Mouse (Mus musculus): Measurements from ENCODE around the gene Lrrc8b. TPM values are rescaled to one million over a fixed set of nuclear protein-coding genes. Genes with fewer than 3 reads are reported as not detected.

Gene Lrrc8b
- total and polyA plus RNA-seq, 3 experiments: 7.4 to 14.0 TPM; not detected in 1

GRCm38 (mm10) chr5:105526107-105526645, 110.6 kb downstream of the Lrrc8b start:
- H3K9ac ChIP-seq (ENCODE audit: control insufficient read depth, low read depth, low read length, poor library complexity, severe bottlenecking): peak overlapping the region; percentile 62
- peak overlapping the region; percentile 96 for H3K27ac ChIP-seq (ENCODE audit: control insufficient read depth, low read depth, low read length)
- H3K9me3 ChIP-seq (replicated peaks; ENCODE audit: insufficient read depth, low read length): no peaks in the 10 kb centered on the region
- peak; percentile 81 for DNase-seq (ENCODE audit: low read depth, low spot score)
- peak overlapping the region; percentile 3 to 15; a peak in 2 of 4 replicates for H3K4me3 ChIP-seq (ENCODE audit: control insufficient read depth in 1 of 2, insufficient read depth in 1 of 2, low read depth in 2 of 2, low read length in 2 of 2)
- H3K79me2 ChIP-seq (ENCODE audit: control insufficient read depth, insufficient read depth, low read length, poor library complexity): peaks cover 43% of the 10 kb centered on the region
- H3K27me3 ChIP-seq (ENCODE audit: control insufficient read depth in 1 of 2, insufficient read depth in 2 of 2, low read length in 2 of 2): no peaks in the 10 kb centered on the region
- H3K36me3 ChIP-seq (ENCODE audit: control insufficient read depth in 1 of 2, insufficient read depth in 2 of 2, low read length in 2 of 2): peaks cover 13 to 65% of the 10 kb centered on the region in 2 experiments
- peaks cover 51 to 56% of the 10 kb centered on the region in 2 experiments for H3K4me1 ChIP-seq (ENCODE audit: control insufficient read depth in 1 of 2, insufficient read depth in 2 of 2, low read length in 2 of 2)
- TF ChIP-seq NRF1 (IDR thresholded peaks at IDR 0.05; ENCODE audit: insufficient read depth, low read depth, low read length, poor library complexity, severe bottlenecking) (no peak), MEF2A (IDR thresholded peaks at IDR 0.05; ENCODE audit: extremely low read depth, insufficient replicate concordance, low read depth, low read length, poor library complexity, severe bottlenecking) (no peak), ZC3H11A (IDR thresholded peaks at IDR 0.05; ENCODE audit: low read depth, low read length) (no peak), MAZ (IDR thresholded peaks at IDR 0.05; ENCODE audit: low read depth, low read length) (peak; percentile 70; the same call in 1 of the 2 replicates), USF2 (IDR thresholded peaks at IDR 0.05; ENCODE audit: borderline replicate concordance in 1 of 2, insufficient read depth in 1 of 2, low read depth in 1 of 2, low read length in 2 of 2) (no peak), USF1 (IDR thresholded peaks at IDR 0.05; ENCODE audit: low read depth, low read length) (0 out of 2 replicates have a peak, but pooled peaks have one; percentile 13), CHD2 (IDR thresholded peaks at IDR 0.05; ENCODE audit: low read length) (no peak), CHD1 (IDR thresholded peaks at IDR 0.05; ENCODE audit: low read depth, low read length) (no peak), MYC (IDR thresholded peaks at IDR 0.05; ENCODE audit: low read depth, low read length) (peak; percentile 42; the same call in 1 of the 2 replicates), MXI1 (IDR thresholded peaks at IDR 0.05; ENCODE audit: low read depth, low read length) (peak; percentile 77), RCOR1 (IDR thresholded peaks at IDR 0.05; ENCODE audit: low read depth, low read length) (peak; percentile 61; the same call in 1 of the 2 replicates), SMC3 (IDR thresholded peaks at IDR 0.05; ENCODE audit: low read depth, low read length) (no peak), MYB (IDR thresholded peaks at IDR 0.05; ENCODE audit: low read depth, low read length) (peak; percentile 75), ELF1 (IDR thresholded peaks at IDR 0.05; ENCODE audit: low read depth, low read length) (peak; percentile 27; the same call in 1 of the 2 replicates), TAL1 (IDR thresholded peaks at IDR 0.05; ENCODE audit: low read length) (peak; percentile 31; the same call in 1 of the 2 replicates), TBP (IDR thresholded peaks at IDR 0.05; ENCODE audit: low read depth, low read length) (no peak), JUND (IDR thresholded peaks at IDR 0.05; ENCODE audit: low read depth, low read length) (no peak), BHLHE40 (IDR thresholded peaks at IDR 0.05; ENCODE audit: borderline replicate concordance, low read depth, low read length) (peak; percentile 40; the same call in 1 of the 2 replicates), MAFK (IDR thresholded peaks at IDR 0.05; ENCODE audit: borderline replicate concordance, low read depth, low read length) (no peak), E2F4 (IDR thresholded peaks at IDR 0.05; ENCODE audit: borderline replicate concordance, low read depth, low read length) (no peak), SIN3A (IDR thresholded peaks at IDR 0.05; ENCODE audit: low read length) (peak; percentile 60; the same call in 1 of the 2 replicates), ZNF384 (IDR thresholded peaks at IDR 0.05; ENCODE audit: low read depth, low read length) (peak; percentile 93), POLR2AphosphoS2 (IDR thresholded peaks at IDR 0.05; ENCODE audit: low read length) (0 out of 2 replicates have a peak, but pooled peaks have one; percentile 3), RAD21 (IDR thresholded peaks at IDR 0.05; ENCODE audit: low read depth, low read length) (no peak), EP300 (IDR thresholded peaks at IDR 0.05; ENCODE audit: low read depth in 1 of 2, low read length in 2 of 2) (peak; percentile 54 to 88; a peak in 2 of 4 replicates), ZMIZ1 (IDR thresholded peaks at IDR 0.05; ENCODE audit: low read depth, low read length) (no peak), GABPA (IDR thresholded peaks at IDR 0.05; ENCODE audit: low read depth, low read length) (no peak), UBTF (IDR thresholded peaks at IDR 0.05; ENCODE audit: borderline replicate concordance, insufficient read depth, low read depth, low read length) (no peak), TCF12 (IDR thresholded peaks at IDR 0.05; ENCODE audit: low read depth, low read length) (peak; percentile 87), GATA1 (IDR thresholded peaks at IDR 0.05; ENCODE audit: low read depth, low read length) (peak; percentile 72), KAT2A (conservative IDR thresholded peaks at IDR 0.05; ENCODE audit: low read depth, low read length) (no peak), POLR2AphosphoS5 (IDR thresholded peaks at IDR 0.05; ENCODE audit: borderline replicate concordance, low read depth, low read length) (no peak), NELFE (IDR thresholded peaks at IDR 0.05; ENCODE audit: low read depth, low read length) (no peak), CTCF (IDR thresholded peaks at IDR 0.05 in 2 of 3, conservative IDR thresholded peaks at IDR 0.05 in 1 of 3; ENCODE audit: control insufficient read depth in 1 of 3, insufficient read depth in 1 of 3, low read depth in 2 of 3, low read length in 3 of 3, poor library complexity in 1 of 3, severe bottlenecking in 1 of 3) (no peak), HCFC1 (IDR thresholded peaks at IDR 0.05; ENCODE audit: low read depth, low read length) (peak; percentile 38; the same call in 1 of the 2 replicates), MAX (IDR thresholded peaks at IDR 0.05; ENCODE audit: low read length) (peak; percentile 33; the same call in 1 of the 2 replicates)
